Mouse (Mus musculus) spleen, postnatal 36 days (tissue): ENCODE measurements around the gene St3gal5.

ENCODE experiments used
- DNase-seq, 2 experiments: peaks; one replicate each; pipeline ENCODE4 v3.0.0; 2022; ENCODE audit warnings: low spot score in 2 of 2, mixed read lengths in 1 of 2

The St3gal5 gene

DNA sequence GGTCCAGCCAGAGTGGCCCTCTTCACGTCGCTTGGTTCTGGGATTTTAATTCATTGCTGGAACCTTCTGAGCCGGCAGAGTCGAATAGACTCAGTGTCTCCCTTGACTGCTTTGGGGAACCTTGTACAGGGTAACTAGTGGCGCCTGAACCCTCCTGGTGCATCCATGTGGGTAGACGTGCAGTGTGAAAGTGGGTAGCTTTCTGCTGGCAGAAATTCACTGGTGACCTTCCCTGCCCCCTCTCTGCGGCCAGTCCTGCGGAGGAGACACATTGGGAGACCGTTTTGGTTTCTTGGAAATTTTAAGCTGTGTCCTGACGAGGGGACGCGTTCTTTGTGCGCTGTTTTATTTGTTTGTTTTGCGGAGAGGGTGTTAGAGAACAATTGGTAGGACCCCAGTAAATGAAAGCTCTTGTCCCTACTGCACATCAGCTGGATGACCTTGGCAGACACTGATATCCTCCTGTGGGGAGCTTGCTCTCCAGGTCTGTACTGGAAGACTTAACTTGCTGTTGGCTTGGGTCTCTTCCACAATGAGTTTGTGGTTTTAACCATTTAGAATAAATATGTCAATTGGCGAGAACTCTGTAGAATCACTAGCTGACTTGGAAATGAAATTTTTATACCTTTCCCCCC lies 746 bp downstream of the St3gal5 start:
- no peak for DNase-seq

DNA sequence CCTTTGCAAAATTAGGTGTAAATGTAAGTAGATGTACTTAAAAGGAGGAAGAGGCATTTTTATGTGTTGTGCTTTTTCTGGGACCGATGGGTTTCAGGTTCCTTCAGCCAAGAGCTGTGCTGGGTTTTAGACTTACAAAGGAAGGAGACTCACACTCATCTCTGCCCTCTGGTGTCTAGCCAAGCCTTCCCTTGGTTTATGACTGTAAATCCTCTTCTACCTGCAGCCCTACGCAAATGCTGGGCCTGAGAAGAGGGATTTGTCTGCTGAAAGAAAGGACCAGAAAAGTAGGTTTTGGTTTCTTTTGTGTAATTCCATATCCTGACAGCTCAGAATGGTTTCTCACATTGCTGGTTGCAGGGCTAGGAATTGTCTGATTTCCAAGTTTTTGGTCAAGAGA lies 1.3 kb downstream of the St3gal5 start:
- DNase-seq: peak; percentile 39 to 45

DNA sequence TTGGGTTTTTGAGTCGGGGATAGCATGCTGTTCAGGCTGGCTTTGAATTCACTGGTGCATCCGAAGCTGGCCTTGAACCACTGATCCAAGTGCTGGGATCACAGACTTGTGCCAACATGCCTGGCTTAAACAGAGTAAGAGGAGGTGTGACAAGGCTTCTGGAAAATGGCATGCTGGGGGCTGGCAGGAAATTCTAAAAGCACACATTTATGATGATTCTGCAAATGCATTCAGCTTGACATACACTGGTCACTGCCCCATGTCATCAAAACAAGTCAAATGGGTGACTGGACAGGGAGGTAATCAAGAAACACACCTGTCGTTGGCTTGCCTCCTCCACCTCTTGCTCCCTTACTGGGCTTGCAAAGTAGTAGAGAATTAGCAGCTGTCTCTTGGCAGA lies 1.9 kb downstream of the St3gal5 start:
- no peak for DNase-seq

DNA sequence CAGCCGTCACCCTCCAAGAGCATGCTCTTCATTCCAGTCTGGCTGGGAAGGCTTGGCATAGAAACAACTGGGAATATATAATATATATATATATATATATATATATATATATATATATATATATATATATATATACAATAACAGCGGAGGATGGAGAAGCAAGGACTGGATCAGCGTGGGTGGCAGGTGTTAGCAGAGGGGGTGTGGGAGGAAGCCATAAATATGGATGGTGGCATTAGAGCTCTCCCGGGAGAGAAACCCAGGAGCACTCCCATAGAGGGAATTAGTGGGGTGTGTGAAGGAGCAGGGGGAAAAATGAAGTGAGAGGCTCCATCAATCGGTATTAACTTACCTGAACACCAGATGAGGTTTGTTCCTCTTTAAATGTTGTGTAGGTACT lies 2.8 kb downstream of the St3gal5 start:
- no peak for DNase-seq

- DNase-seq: no peak
Observed at GRCm38 (mm10) chr6:72100939-72101338, 3.5 kb downstream of the St3gal5 start.

DNA sequence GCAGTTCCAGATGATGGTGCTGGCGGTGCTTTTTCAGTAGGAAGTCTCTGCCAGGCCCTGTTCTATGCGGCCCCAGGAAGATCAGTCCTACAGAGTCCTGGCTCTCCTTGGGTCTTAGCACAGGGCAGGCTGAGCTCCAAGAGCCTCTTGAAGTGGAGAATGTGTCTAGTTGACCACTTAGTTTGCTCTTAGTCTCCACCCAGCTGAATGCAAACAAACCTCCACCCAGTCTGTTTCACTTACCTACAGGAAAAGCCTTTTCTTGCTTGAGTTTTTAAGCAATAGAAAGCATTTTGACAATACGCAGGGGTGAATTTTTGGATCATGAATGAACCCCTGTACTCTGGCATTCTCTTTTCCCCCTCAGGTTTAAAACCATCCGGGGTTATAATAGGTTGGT lies 4.0 kb downstream of the St3gal5 start:
- no peak for DNase-seq

DNA sequence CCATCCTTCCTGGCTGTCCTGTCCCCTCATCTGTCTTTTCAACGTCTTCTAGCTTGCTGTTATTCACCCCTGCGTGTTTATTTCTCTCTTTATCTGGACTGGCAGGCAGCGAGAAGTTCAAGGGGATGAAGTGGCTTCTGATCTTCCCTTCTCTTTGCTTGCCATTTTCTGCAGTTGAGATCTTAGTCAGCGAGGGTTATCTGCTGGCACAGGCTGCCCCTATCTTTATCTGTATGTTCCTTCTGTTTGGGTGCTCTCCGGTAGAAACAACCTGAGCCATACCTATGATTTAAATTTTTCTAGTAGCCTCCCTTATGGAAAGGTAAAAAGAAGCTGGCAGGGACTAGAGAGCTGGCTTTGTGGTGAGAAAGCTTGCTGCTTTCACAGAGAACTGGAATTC lies 4.7 kb downstream of the St3gal5 start:
- peak; percentile 57 to 69 for DNase-seq

DNA sequence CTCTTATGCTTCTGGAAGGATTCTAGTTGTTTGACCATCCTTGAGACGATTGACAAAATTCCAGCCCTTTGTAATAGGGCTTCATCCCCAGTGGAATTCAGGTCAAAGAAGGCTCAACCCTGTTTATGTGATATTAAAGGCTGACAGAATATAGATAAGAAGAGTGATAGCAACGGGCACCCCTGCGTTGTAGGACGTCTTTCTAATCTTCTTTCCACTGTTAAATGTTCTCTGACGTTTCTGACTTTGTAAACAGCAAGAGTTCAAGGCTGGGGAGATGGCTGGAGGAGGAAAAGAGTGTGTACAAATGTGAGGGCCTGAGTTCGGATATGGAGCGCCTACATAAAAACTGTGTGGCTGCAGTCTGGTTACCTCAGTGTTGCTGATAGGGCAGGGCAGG lies 7.1 kb downstream of the St3gal5 start:
- DNase-seq: no peak

GRCm38 (mm10) chr6:72108941-72109892 lies 11.8 kb downstream of the St3gal5 start:
- peak; percentile 57 to 75 for DNase-seq

- DNase-seq: no peak
Observed at GRCm38 (mm10) chr6:72110577-72110976, 13.2 kb downstream of the St3gal5 start.

GRCm38 (mm10) chr6:72112575-72112974 lies 15.2 kb downstream of the St3gal5 start:
- no peak for DNase-seq

DNA sequence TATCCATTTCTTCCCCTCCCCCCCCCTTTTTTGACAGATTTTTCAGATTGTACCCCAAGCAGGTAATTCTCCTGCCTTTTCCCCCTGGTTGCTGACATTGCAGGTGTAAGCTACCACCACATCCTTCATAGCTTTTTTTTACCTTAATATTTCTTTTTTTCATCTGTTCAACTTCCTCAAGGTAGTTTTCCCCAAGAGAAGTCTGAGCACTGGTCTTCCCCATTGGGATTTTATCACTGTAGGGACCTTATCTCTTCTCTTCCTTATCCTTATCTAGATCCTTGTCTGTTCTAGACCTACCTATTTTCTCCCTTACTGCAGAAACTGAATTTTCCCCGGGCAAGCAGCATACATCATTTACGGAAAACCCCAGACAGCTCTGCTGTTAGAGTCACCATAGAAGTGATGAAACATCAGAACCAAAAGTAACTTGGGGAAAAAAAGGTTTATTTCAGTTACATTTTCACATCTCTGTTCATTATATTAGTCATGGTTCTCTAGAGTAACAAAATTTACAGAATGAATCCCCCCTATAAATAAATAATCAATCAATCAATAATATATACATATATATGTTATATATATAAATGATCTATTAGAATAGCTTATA lies 15.8 kb downstream of the St3gal5 start:
- DNase-seq: no peak

- no peak for DNase-seq
Observed at GRCm38 (mm10) chr6:72114902-72115301, 17.5 kb downstream of the St3gal5 start.

GRCm38 (mm10) chr6:72117322-72117968 lies 20.1 kb downstream of the St3gal5 start:
- DNase-seq: no peak

DNA sequence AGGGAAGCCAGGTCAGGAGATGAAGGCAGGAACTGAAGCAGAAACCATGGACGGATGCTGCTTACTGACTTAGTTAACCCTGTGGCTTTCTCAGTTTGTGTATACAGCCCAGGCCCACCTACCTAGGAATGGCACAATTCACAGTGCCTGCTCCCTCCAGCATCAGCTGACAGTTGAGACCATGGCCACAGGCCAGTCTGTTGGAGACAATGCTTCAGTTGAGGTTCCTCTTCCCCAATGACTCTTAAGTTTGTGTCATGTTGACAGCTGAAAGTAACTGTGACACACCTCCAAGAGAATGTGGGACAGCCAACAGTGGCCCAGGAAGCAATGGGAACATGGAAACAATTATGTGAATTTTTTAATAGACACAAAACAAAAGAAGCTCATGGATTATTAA lies 22.5 kb downstream of the St3gal5 start:
- DNase-seq: no peak

- DNase-seq: no peak
Observed at GRCm38 (mm10) chr6:72121301-72121700, 23.9 kb downstream of the St3gal5 start.

- no peak for DNase-seq
Observed at GRCm38 (mm10) chr6:72122515-72122914, 25.1 kb downstream of the St3gal5 start.

DNA sequence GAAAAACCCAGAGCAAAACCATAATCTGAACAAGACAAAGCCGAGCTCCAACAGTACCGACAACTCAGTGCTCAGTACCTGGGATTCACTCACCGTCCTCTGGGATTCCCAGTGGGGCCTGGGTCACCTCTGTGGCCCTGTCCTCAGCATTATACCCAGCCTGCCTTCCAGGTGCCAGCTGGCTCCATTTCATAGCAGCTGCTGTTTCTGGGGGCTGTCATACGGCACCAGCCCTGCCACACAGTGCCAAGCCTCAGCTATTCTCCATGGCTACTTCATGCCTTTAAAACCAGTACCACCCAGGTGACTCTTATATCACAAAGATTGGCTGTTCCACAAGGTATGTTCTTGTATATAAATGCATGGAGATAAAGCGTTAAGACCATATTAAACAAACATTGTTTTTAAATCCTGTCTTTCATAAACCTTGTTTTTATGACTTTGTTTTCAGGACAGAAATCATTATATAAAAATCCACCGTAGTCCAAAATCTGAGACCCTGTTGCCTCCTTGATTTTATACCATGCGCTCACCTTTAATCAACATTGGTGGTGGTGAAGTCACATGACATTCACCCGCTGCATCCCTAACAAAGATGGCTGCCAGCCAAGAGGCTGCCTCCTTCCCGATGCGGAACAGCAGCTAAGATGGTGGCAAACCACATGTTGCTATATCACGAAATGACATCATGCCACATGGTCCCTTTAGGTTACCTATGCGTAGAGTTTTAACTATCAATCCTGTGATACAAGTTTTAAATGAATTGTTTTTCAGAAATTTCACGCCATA lies 27.1 kb downstream of the St3gal5 start:
- DNase-seq: no peak

DNA sequence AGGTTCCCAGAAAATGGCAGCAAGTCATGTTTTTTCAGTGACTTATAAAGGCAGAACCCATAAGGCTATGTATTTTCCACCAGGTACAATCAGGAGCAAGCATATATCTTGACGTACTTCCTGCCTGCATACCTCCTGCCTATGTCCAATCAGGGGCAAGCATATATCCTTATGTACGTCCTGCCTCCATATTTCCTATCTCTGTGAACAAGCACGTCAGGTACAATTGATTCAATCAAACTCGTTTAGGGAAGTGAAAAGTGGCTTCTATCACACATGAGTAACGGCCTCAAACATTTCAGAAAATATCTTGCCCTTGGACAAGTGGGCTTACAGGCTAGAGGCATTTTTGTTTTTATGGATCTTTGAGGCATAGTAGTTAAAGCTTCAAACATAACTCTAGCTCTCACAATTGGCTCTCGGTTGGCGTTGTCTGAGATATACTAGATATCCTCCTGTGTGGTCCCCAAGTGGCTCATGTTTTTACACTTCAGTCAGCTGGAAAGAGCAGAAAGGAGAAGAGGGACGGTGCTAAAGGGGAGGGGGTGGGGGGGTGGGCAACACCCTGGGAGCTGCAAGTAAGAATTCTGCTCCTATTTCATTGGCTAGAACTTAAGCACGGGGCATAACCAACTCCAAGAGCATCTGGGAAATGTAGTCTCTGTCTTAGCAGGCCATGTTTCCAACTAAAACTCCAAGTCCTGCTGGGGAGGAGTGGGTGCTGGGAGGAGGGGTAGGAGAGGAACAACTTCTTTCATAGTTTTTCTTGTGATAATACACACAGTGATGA lies 28.9 kb downstream of the St3gal5 start:
- no peak for DNase-seq

- DNase-seq: no peak
Observed at GRCm38 (mm10) chr6:72130056-72130455, 32.7 kb downstream of the St3gal5 start.
